Mouse (Mus musculus): ENCODE data around the gene Mfap1b. TPM values are rescaled to one million over a fixed set of nuclear protein-coding genes. Genes with fewer than 3 reads are reported as not detected.

Gene Mfap1b
- polyA plus RNA-seq, 1 experiment from 2014 or later, result 66.2 TPM

DNA sequence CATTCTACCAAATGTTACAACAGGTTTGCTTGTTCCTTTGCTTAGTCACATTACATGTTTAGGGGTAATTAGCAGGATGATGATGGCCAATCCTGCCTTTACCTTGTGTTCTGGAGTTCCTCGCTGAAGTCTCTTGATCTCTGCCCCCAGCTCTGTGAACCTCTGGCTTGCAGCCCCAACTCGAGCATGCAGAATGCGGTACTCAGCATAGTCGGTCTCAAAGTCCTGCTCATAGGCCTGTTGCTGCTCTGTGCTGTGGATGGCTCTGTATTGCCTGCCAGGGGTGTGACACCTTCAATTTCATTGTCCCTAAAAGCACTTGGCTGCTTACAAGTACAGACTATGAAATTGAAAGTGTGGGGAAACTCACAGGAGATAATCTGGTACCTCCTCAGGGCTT lies 34.1 kb downstream of the Mfap1b start:
- H3K9ac ChIP-seq (ENCODE audit: low read length), result no peak overlapping the region
- 0 out of 2 replicates have a peak, but pooled peaks cover 5% of the 10 kb centered on the region for H3K4me1 ChIP-seq (ENCODE audit: control insufficient read depth, insufficient read depth, low read length)
- no peak overlapping the region for H3K4me2 ChIP-seq (ENCODE audit: low read depth, severe bottlenecking)
- WGBS, result 73% methylated on average over 4 of the region's 4 CpGs
- no peak overlapping the region for H3K27ac ChIP-seq (replicated peaks; ENCODE audit: low read depth, low read length)
- ATAC-seq (ENCODE audit: insufficient number of reproducible peaks, low FRiP score, low TSS enrichment, low read depth), result no peak
- H3K4me3 ChIP-seq (ENCODE audit: low read depth, low read length), result no peak overlapping the region
- H3K27me3 ChIP-seq (ENCODE audit: control insufficient read depth, insufficient read depth, low read length), result no peaks in the 10 kb centered on the region
- H3K36me3 ChIP-seq (ENCODE audit: control insufficient read depth, insufficient read depth, low read length), result peaks cover 16% of the 10 kb centered on the region; the same call in 1 of the 2 replicates
- no peak for DNase-seq (ENCODE audit: low spot score)
- H3K9me3 ChIP-seq (ENCODE audit: control insufficient read depth, low read length), result no peaks in the 10 kb centered on the region

DNA sequence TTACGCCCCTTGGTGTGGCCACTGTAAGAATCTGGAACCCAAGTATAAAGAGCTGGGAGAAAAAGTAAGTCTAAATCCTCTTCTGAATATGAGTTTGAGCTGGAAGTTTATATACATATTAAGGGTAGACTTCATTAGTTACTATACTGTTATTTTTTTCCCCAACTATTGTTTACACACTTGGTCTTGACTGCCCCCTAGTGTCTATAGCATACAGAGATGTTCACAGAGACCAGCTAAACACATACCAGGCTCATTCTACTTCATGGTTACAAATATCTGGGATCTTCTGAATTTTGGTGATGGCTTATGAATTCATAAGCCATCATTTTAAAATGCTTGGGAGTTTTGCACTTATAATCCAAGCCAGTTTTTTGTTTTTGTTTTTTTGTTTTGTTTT lies 39.0 kb downstream of the Mfap1b start:
- Histone ChIP-seq H3K27ac (replicated peaks; ENCODE audit: low read depth, low read length) (no peak overlapping the region), H3K27me3 (ENCODE audit: control insufficient read depth, insufficient read depth, low read length) (no peaks in the 10 kb centered on the region), H3K4me3 (ENCODE audit: low read depth, low read length) (no peak overlapping the region), H3K4me1 (ENCODE audit: control insufficient read depth, insufficient read depth, low read length) (no peaks in the 10 kb centered on the region), H3K36me3 (ENCODE audit: control insufficient read depth, insufficient read depth, low read length) (peaks cover 44% of the 10 kb centered on the region; the same call in 1 of the 2 replicates), H3K9me3 (ENCODE audit: control insufficient read depth, low read length) (no peaks in the 10 kb centered on the region), H3K9ac (ENCODE audit: low read length) (no peak overlapping the region), H3K4me2 (ENCODE audit: low read depth, severe bottlenecking) (no peak overlapping the region)
- no peak for ATAC-seq (ENCODE audit: insufficient number of reproducible peaks, low FRiP score, low TSS enrichment, low read depth)
- WGBS, result 100% methylated on average over 1 of the region's 1 CpGs
- no peak for DNase-seq (ENCODE audit: low spot score)

DNA sequence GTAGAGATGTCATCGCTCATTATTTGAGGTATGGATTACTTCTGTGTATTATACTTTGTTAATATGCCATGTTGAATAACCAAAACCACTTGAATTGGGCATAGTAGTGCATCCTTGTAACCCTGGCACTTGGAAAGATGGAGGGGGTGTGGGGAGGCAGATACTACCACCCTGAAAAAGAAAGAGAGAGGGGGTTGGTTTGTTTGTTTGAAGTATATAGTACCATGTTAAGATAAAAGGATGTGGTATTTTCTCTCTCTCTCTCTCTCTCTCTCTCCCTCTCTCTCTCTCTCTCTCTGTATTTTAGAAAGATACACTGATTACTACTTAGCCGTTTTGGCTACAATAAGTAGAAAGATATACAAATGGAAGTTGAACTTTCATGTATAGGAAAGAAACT lies 48.0 kb downstream of the Mfap1b start:
- no peaks in the 10 kb centered on the region for H3K9me3 ChIP-seq (ENCODE audit: control insufficient read depth, low read length)
- no peak overlapping the region for H3K4me2 ChIP-seq (ENCODE audit: low read depth, severe bottlenecking)
- H3K4me3 ChIP-seq (ENCODE audit: low read depth, low read length), result no peak overlapping the region
- WGBS, result 96% methylated on average over 2 of the region's 2 CpGs
- ATAC-seq (ENCODE audit: insufficient number of reproducible peaks, low FRiP score, low TSS enrichment, low read depth) (no peak), DNase-seq (ENCODE audit: low spot score) (no peak)
- no peaks in the 10 kb centered on the region for H3K27me3 ChIP-seq (ENCODE audit: control insufficient read depth, insufficient read depth, low read length)
- H3K4me1 ChIP-seq (ENCODE audit: control insufficient read depth, insufficient read depth, low read length), result no peaks in the 10 kb centered on the region
- H3K9ac ChIP-seq (ENCODE audit: low read length), result no peak overlapping the region
- H3K36me3 ChIP-seq (ENCODE audit: control insufficient read depth, insufficient read depth, low read length), result peaks cover 24% of the 10 kb centered on the region
- no peak overlapping the region for H3K27ac ChIP-seq (replicated peaks; ENCODE audit: low read depth, low read length)

DNA sequence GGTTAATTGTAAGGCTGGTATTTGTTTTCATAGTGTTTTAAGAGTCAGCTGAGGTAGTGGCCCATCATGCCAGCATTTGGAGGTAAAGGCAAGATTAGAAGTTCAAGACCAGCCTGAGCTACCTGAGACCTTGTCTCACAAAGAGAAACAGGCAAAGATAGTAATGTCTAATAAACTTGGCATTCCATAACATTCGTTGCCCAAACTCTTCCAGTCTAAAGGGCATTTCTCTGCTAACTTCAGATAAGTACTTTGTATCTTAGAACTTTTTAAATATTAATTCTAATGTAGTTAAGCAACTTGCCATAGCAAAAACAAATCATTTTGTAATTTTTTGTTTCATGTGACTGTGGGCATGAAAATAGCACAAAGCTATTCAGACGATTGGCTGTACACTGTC lies 50.7 kb downstream of the Mfap1b start:
- Histone ChIP-seq H3K4me1 (ENCODE audit: control insufficient read depth, insufficient read depth, low read length) (no peaks in the 10 kb centered on the region), H3K27me3 (ENCODE audit: control insufficient read depth, insufficient read depth, low read length) (no peaks in the 10 kb centered on the region), H3K4me2 (ENCODE audit: low read depth, severe bottlenecking) (no peak overlapping the region), H3K27ac (replicated peaks; ENCODE audit: low read depth, low read length) (no peak overlapping the region), H3K36me3 (ENCODE audit: control insufficient read depth, insufficient read depth, low read length) (peaks cover 18% of the 10 kb centered on the region; the same call in 1 of the 2 replicates), H3K4me3 (ENCODE audit: low read depth, low read length) (no peak overlapping the region), H3K9me3 (ENCODE audit: control insufficient read depth, low read length) (no peaks in the 10 kb centered on the region), H3K9ac (ENCODE audit: low read length) (no peak overlapping the region)
- 96% methylated on average over 2 of the region's 2 CpGs for WGBS
- DNase-seq (ENCODE audit: low spot score) (no peak), ATAC-seq (ENCODE audit: insufficient number of reproducible peaks, low FRiP score, low TSS enrichment, low read depth) (no peak)

DNA sequence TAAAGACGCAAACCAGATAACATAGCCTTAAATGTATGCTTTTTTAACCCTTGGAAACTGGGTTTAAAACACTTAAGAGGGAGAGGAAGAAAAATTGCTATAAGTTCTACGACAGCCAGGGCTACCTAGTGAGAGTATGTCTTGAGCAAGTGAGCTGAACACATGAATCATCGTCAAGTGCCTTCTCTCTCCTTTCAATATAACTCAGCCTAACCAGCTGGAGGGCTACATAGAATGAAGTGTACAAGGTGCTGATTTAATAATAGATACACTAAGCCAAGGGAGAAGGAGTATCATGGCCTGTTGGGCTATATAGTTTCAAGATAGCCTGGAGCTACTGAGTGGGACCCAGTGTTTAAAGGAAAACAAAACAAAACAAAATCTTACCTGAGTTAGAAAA lies 55.4 kb downstream of the Mfap1b start:
- WGBS, result 97% methylated on average over 3 of the region's 3 CpGs
- Histone ChIP-seq H3K9me3 (ENCODE audit: control insufficient read depth, low read length) (no peaks in the 10 kb centered on the region), H3K27ac (replicated peaks; ENCODE audit: low read depth, low read length) (no peak overlapping the region), H3K4me3 (ENCODE audit: low read depth, low read length) (no peak overlapping the region), H3K4me2 (ENCODE audit: low read depth, severe bottlenecking) (no peak overlapping the region), H3K36me3 (ENCODE audit: control insufficient read depth, insufficient read depth, low read length) (peaks cover 16% of the 10 kb centered on the region; the same call in 1 of the 2 replicates), H3K9ac (ENCODE audit: low read length) (no peak overlapping the region), H3K4me1 (ENCODE audit: control insufficient read depth, insufficient read depth, low read length) (peaks cover 6% of the 10 kb centered on the region; the same call in 1 of the 2 replicates), H3K27me3 (ENCODE audit: control insufficient read depth, insufficient read depth, low read length) (no peaks in the 10 kb centered on the region)
- no peak for ATAC-seq (ENCODE audit: insufficient number of reproducible peaks, low FRiP score, low TSS enrichment, low read depth)
- DNase-seq (ENCODE audit: low spot score), result no peak

DNA sequence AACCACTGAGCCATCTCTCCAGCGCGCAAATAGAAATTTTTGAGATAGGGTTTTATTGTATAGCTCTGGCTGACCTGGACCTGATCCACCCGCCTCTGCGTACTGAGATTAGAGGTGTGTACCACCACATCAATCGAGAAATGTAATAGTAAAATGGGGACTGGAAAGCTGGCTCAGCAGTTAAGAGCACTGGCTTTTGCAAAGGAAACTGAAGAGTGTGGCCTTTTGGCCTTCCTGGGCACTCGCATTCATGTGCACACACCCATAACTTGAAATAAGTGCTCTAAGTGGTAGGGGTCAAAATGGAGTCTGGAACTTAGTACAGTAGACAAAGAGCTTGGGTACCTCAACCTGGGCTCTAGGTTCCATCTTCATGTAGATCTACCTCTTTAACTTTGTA lies 57.5 kb downstream of the Mfap1b start:
- DNase-seq (ENCODE audit: low spot score) (no peak), ATAC-seq (ENCODE audit: insufficient number of reproducible peaks, low FRiP score, low TSS enrichment, low read depth) (no peak)
- Histone ChIP-seq H3K27me3 (ENCODE audit: control insufficient read depth, insufficient read depth, low read length) (no peaks in the 10 kb centered on the region), H3K4me3 (ENCODE audit: low read depth, low read length) (no peak overlapping the region), H3K9ac (ENCODE audit: low read length) (no peak overlapping the region), H3K4me1 (ENCODE audit: control insufficient read depth, insufficient read depth, low read length) (peaks cover 6% of the 10 kb centered on the region; the same call in 1 of the 2 replicates), H3K9me3 (ENCODE audit: control insufficient read depth, low read length) (no peaks in the 10 kb centered on the region), H3K4me2 (ENCODE audit: low read depth, severe bottlenecking) (no peak overlapping the region), H3K27ac (replicated peaks; ENCODE audit: low read depth, low read length) (no peak overlapping the region), H3K36me3 (ENCODE audit: control insufficient read depth, insufficient read depth, low read length) (peaks cover 10% of the 10 kb centered on the region; the same call in 1 of the 2 replicates)
- WGBS, result 91% methylated on average over 6 of the region's 6 CpGs

DNA sequence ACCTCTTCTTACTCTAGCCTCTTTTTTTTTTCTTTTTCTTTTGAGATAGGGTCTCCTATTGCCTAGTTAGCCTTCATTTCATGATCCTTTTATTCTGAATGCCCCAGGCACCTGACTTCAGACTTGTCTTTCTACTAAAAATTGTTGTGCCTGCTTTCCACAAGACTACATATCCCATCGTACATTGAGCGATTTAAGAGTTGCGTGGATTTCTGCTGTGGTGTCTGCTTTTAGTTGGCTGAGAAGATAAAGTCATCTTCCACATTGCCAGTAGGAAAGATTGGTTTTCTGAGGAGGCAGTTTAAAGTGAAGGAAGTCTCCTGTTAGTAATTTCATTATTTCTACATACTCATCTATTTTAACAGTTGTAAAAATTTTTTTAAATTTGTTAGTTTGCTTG lies 58.3 kb downstream of the Mfap1b start:
- peak overlapping the region; percentile 64 for H3K4me2 ChIP-seq (ENCODE audit: low read depth, severe bottlenecking)
- H3K36me3 ChIP-seq (ENCODE audit: control insufficient read depth, insufficient read depth, low read length), result peaks cover 7% of the 10 kb centered on the region; the same call in 1 of the 2 replicates
- H3K27ac ChIP-seq (replicated peaks; ENCODE audit: low read depth, low read length), result no peak overlapping the region
- WGBS, result 91% methylated on average over 3 of the region's 3 CpGs
- DNase-seq (ENCODE audit: low spot score), result no peak
- H3K4me1 ChIP-seq (ENCODE audit: control insufficient read depth, insufficient read depth, low read length), result peaks cover 6% of the 10 kb centered on the region; the same call in 1 of the 2 replicates
- peak overlapping the region; percentile 100 for H3K4me3 ChIP-seq (ENCODE audit: low read depth, low read length)
- ATAC-seq (ENCODE audit: insufficient number of reproducible peaks, low FRiP score, low TSS enrichment, low read depth), result no peak
- no peaks in the 10 kb centered on the region for H3K9me3 ChIP-seq (ENCODE audit: control insufficient read depth, low read length)
- no peaks in the 10 kb centered on the region for H3K27me3 ChIP-seq (ENCODE audit: control insufficient read depth, insufficient read depth, low read length)
- no peak overlapping the region for H3K9ac ChIP-seq (ENCODE audit: low read length)

DNA sequence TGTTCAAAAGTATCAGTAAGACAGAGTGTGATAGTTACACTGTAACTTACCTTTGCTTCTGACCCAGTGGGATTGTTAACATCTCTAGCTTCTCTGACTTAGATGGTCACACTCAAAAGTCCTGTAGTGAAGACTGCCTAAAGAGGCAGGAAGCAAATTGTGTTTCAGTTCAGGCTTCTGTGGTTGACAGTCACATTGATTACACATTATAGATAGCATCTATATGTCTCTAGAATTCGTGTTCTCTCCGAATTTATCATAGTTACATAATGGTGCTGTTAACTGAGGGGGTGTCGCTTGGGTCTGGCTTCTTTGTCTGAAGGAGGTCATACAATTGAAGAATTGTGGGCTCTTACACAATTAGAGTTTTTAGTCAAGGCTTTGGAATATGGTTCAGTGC lies 58.8 kb downstream of the Mfap1b start:
- Histone ChIP-seq H3K4me1 (ENCODE audit: control insufficient read depth, insufficient read depth, low read length) (peaks cover 6% of the 10 kb centered on the region; the same call in 1 of the 2 replicates), H3K36me3 (ENCODE audit: control insufficient read depth, insufficient read depth, low read length) (peaks cover 5% of the 10 kb centered on the region; the same call in 1 of the 2 replicates), H3K27ac (replicated peaks; ENCODE audit: low read depth, low read length) (no peak overlapping the region), H3K4me3 (ENCODE audit: low read depth, low read length) (peak overlapping the region; percentile 100), H3K4me2 (ENCODE audit: low read depth, severe bottlenecking) (peak overlapping the region; percentile 64), H3K9ac (ENCODE audit: low read length) (peak overlapping the region; percentile 36; the same call in 1 of the 2 replicates), H3K27me3 (ENCODE audit: control insufficient read depth, insufficient read depth, low read length) (no peaks in the 10 kb centered on the region), H3K9me3 (ENCODE audit: control insufficient read depth, low read length) (no peaks in the 10 kb centered on the region)
- ATAC-seq (ENCODE audit: insufficient number of reproducible peaks, low FRiP score, low TSS enrichment, low read depth), result no peak
- DNase-seq (ENCODE audit: low spot score), result no peak
- WGBS, result 70% methylated on average over 3 of the region's 3 CpGs
